Mouse (Mus musculus): ENCODE results near the gene Ppfibp2. TPM values are rescaled to one million over a fixed set of nuclear protein-coding genes. Genes with fewer than 3 reads are reported as not detected.

Ppfibp2 gene
- polyA plus RNA-seq, 1 experiment = 0.60 TPM

DNA sequence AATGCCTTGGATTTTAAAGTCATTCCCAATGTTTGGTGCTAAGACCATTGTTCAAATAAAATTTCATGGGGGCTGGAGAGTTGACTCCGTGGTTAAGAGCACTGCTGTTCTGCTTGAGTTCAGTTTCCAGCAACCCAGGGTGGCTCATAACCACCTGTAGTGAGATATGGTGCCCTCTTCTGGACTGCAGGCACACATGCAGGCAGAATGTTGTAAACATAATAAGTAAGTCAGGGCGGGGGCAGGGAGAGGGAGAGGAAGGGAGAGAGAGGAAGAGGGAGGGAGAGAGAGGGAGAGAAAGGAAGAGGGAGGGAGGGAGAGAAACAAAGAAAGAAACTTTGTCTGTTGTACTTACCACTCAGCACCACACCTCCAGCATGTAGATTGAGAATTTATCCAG lies 21.2 kb upstream of the Ppfibp2 start:
- no peaks in the 10 kb centered on the region for H3K27me3 ChIP-seq (ENCODE audit: control insufficient read depth, insufficient read depth, insufficient read length)
- TF ChIP-seq E2F4 (IDR thresholded peaks at IDR 0.05; ENCODE audit: insufficient read depth) (no peak), USF1 (IDR thresholded peaks at IDR 0.05; ENCODE audit: low read depth) (no peak), TCF3 (IDR thresholded peaks at IDR 0.05; ENCODE audit: insufficient read length, low read depth) (no peak), MYOG (IDR thresholded peaks at IDR 0.05; ENCODE audit: control insufficient read depth in 1 of 3, insufficient read depth in 1 of 3, insufficient read length in 2 of 3, low read depth in 2 of 3) (no peak), MYOD1 (IDR thresholded peaks at IDR 0.05; ENCODE audit: control insufficient read depth in 1 of 3, insufficient read length in 2 of 3, low read depth in 2 of 3) (no peak), SRF (IDR thresholded peaks at IDR 0.05; ENCODE audit: control insufficient read depth, insufficient read length, low read depth) (no peak), MAX (IDR thresholded peaks at IDR 0.05; ENCODE audit: low read depth) (no peak), REST (IDR thresholded peaks at IDR 0.05; ENCODE audit: insufficient read depth, insufficient read length) (no peak), CEBPB (IDR thresholded peaks at IDR 0.05; ENCODE audit: insufficient read depth, poor library complexity, severe bottlenecking) (no peak), POLR2AphosphoS2 (IDR thresholded peaks at IDR 0.05; ENCODE audit: insufficient read length, low read depth) (no peak), POLR2A (IDR thresholded peaks at IDR 0.05; ENCODE audit: insufficient read length, low read depth) (no peak), TCF12 (IDR thresholded peaks at IDR 0.05; ENCODE audit: insufficient read depth, poor library complexity, severe bottlenecking) (no peak)
- H3K4me2 ChIP-seq (ENCODE audit: low read depth) = no peak overlapping the region
- no peak overlapping the region for H3K4me3 ChIP-seq
- no peaks in the 10 kb centered on the region for H3K79me2 ChIP-seq (ENCODE audit: control insufficient read depth, insufficient read depth)
- H3ac ChIP-seq (ENCODE audit: control insufficient read depth, insufficient read length) = no peak overlapping the region
- no peaks in the 10 kb centered on the region for H3K36me3 ChIP-seq (ENCODE audit: control insufficient read depth, insufficient read depth)

DNA sequence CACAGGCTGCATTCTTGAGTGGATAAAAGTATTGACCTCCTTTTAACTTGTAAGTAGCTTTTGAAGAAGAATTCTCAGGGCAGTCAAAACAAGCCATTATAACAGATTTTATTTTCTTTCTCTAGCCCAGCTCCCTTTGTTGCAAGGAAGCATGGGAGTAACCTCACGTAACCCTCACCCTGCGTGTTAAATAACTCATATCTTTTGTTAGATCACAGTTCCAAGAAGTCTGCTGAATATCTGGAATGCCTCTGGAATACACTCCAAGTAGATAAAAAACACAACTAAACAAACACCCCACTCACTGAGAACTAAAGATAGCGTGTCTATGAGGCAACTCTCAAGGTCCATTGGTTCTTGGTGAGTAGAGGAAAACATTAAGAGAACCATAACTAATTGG lies 20.7 kb upstream of the Ppfibp2 start:
- Histone ChIP-seq H3ac (ENCODE audit: control insufficient read depth, insufficient read length) (no peak overlapping the region), H3K4me3 (no peak overlapping the region), H3K4me2 (ENCODE audit: low read depth) (no peak overlapping the region), H3K79me2 (ENCODE audit: control insufficient read depth, insufficient read depth) (no peaks in the 10 kb centered on the region), H3K36me3 (ENCODE audit: control insufficient read depth, insufficient read depth) (no peaks in the 10 kb centered on the region), H3K27me3 (ENCODE audit: control insufficient read depth, insufficient read depth, insufficient read length) (no peaks in the 10 kb centered on the region)
- TF ChIP-seq CEBPB (IDR thresholded peaks at IDR 0.05; ENCODE audit: insufficient read depth, poor library complexity, severe bottlenecking) = no peak
- TF ChIP-seq E2F4 (IDR thresholded peaks at IDR 0.05; ENCODE audit: insufficient read depth) = no peak
- TF ChIP-seq POLR2A (IDR thresholded peaks at IDR 0.05; ENCODE audit: insufficient read length, low read depth) = no peak
- no peak for TF ChIP-seq MYOG (IDR thresholded peaks at IDR 0.05; ENCODE audit: control insufficient read depth in 1 of 3, insufficient read depth in 1 of 3, insufficient read length in 2 of 3, low read depth in 2 of 3)
- no peak for TF ChIP-seq TCF3 (IDR thresholded peaks at IDR 0.05; ENCODE audit: insufficient read length, low read depth)
- TF ChIP-seq MYOD1 (IDR thresholded peaks at IDR 0.05; ENCODE audit: control insufficient read depth in 1 of 3, insufficient read length in 2 of 3, low read depth in 2 of 3) = no peak
- TF ChIP-seq TCF12 (IDR thresholded peaks at IDR 0.05; ENCODE audit: insufficient read depth, poor library complexity, severe bottlenecking) = no peak
- TF ChIP-seq MAX (IDR thresholded peaks at IDR 0.05; ENCODE audit: low read depth) = no peak
- no peak for TF ChIP-seq POLR2AphosphoS2 (IDR thresholded peaks at IDR 0.05; ENCODE audit: insufficient read length, low read depth)
- no peak for TF ChIP-seq USF1 (IDR thresholded peaks at IDR 0.05; ENCODE audit: low read depth)
- no peak for TF ChIP-seq SRF (IDR thresholded peaks at IDR 0.05; ENCODE audit: control insufficient read depth, insufficient read length, low read depth)
- TF ChIP-seq REST (IDR thresholded peaks at IDR 0.05; ENCODE audit: insufficient read depth, insufficient read length) = no peak

DNA sequence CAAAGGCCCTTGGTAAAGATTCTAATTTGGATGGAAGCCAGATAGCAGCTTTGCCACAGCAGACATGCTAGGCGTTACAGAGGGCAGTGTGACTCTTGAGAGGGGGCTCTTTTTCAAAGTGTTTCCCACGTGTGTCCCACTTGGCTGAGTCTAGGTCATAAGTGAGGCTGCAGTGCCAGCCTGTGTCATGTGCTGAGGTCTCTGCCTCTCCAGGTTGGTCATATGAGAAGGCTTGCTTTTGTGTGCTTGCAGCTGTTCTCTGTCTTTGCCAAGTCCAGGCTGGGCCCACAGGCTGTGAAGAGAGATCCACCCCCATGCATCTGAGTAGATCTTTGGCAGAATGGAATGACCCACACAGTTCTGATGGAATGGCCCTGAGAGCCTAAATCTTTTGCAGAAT lies 2.4 kb upstream of the Ppfibp2 start:
- H3K4me3 ChIP-seq = no peak overlapping the region
- H3K27me3 ChIP-seq (ENCODE audit: control insufficient read depth, insufficient read depth, insufficient read length) = no peaks in the 10 kb centered on the region
- H3K79me2 ChIP-seq (ENCODE audit: control insufficient read depth, insufficient read depth) = no peaks in the 10 kb centered on the region
- no peaks in the 10 kb centered on the region for H3K36me3 ChIP-seq (ENCODE audit: control insufficient read depth, insufficient read depth)
- no peak for TF ChIP-seq CEBPB (IDR thresholded peaks at IDR 0.05; ENCODE audit: insufficient read depth, poor library complexity, severe bottlenecking)
- TF ChIP-seq TCF3 (IDR thresholded peaks at IDR 0.05; ENCODE audit: insufficient read length, low read depth) = no peak
- TF ChIP-seq POLR2A (IDR thresholded peaks at IDR 0.05; ENCODE audit: insufficient read length, low read depth) = no peak
- no peak for TF ChIP-seq USF1 (IDR thresholded peaks at IDR 0.05; ENCODE audit: low read depth)
- TF ChIP-seq TCF12 (IDR thresholded peaks at IDR 0.05; ENCODE audit: insufficient read depth, poor library complexity, severe bottlenecking) = no peak
- TF ChIP-seq REST (IDR thresholded peaks at IDR 0.05; ENCODE audit: insufficient read depth, insufficient read length) = no peak
- no peak for TF ChIP-seq SRF (IDR thresholded peaks at IDR 0.05; ENCODE audit: control insufficient read depth, insufficient read length, low read depth)
- TF ChIP-seq MYOD1 (IDR thresholded peaks at IDR 0.05; ENCODE audit: control insufficient read depth in 1 of 3, insufficient read length in 2 of 3, low read depth in 2 of 3) = no peak
- TF ChIP-seq E2F4 (IDR thresholded peaks at IDR 0.05; ENCODE audit: insufficient read depth) = no peak
- TF ChIP-seq MYOG (IDR thresholded peaks at IDR 0.05; ENCODE audit: control insufficient read depth in 1 of 3, insufficient read depth in 1 of 3, insufficient read length in 2 of 3, low read depth in 2 of 3) = no peak
- no peak for TF ChIP-seq POLR2AphosphoS2 (IDR thresholded peaks at IDR 0.05; ENCODE audit: insufficient read length, low read depth)
- no peak overlapping the region for H3ac ChIP-seq (ENCODE audit: control insufficient read depth, insufficient read length)
- H3K4me2 ChIP-seq (ENCODE audit: low read depth) = no peak overlapping the region

DNA sequence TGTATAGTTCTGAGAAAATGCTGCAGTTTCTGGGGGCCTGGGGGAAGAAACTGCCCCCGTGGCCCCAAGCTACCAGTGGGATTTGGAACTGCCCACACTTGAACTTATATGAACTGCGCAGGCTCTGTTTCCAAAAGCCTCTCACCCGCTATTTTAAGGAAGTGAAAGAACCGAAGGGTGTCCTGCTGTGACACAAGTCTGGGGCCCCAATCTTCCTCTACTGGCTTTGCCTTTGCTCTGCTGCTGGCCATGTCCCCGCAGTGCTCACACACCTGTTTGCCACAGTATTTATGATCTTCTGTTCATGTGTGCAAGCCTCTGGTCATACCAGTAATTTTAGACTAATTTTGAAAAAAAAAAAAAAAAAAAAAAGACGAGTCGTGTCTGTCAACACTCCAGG lies 1.1 kb upstream of the Ppfibp2 start:
- no peak overlapping the region for H3K4me2 ChIP-seq (ENCODE audit: low read depth)
- no peak overlapping the region for H3ac ChIP-seq (ENCODE audit: control insufficient read depth, insufficient read length)
- TF ChIP-seq MYOG (IDR thresholded peaks at IDR 0.05; ENCODE audit: control insufficient read depth in 1 of 3, insufficient read depth in 1 of 3, insufficient read length in 2 of 3, low read depth in 2 of 3) = no peak
- no peak for TF ChIP-seq TCF3 (IDR thresholded peaks at IDR 0.05; ENCODE audit: insufficient read length, low read depth)
- no peak for TF ChIP-seq TCF12 (IDR thresholded peaks at IDR 0.05; ENCODE audit: insufficient read depth, poor library complexity, severe bottlenecking)
- no peak for TF ChIP-seq E2F4 (IDR thresholded peaks at IDR 0.05; ENCODE audit: insufficient read depth)
- TF ChIP-seq POLR2A (IDR thresholded peaks at IDR 0.05; ENCODE audit: insufficient read length, low read depth) = no peak
- no peak for TF ChIP-seq MAX (IDR thresholded peaks at IDR 0.05; ENCODE audit: low read depth)
- TF ChIP-seq POLR2AphosphoS2 (IDR thresholded peaks at IDR 0.05; ENCODE audit: insufficient read length, low read depth) = no peak
- TF ChIP-seq USF1 (IDR thresholded peaks at IDR 0.05; ENCODE audit: low read depth) = no peak
- no peak for TF ChIP-seq CEBPB (IDR thresholded peaks at IDR 0.05; ENCODE audit: insufficient read depth, poor library complexity, severe bottlenecking)
- no peak for TF ChIP-seq MYOD1 (IDR thresholded peaks at IDR 0.05; ENCODE audit: control insufficient read depth in 1 of 3, insufficient read length in 2 of 3, low read depth in 2 of 3)
- TF ChIP-seq REST (IDR thresholded peaks at IDR 0.05; ENCODE audit: insufficient read depth, insufficient read length) = no peak
- no peak for TF ChIP-seq SRF (IDR thresholded peaks at IDR 0.05; ENCODE audit: control insufficient read depth, insufficient read length, low read depth)
- H3K79me2 ChIP-seq (ENCODE audit: control insufficient read depth, insufficient read depth) = no peaks in the 10 kb centered on the region
- no peak overlapping the region for H3K4me3 ChIP-seq
- no peaks in the 10 kb centered on the region for H3K36me3 ChIP-seq (ENCODE audit: control insufficient read depth, insufficient read depth)
- no peaks in the 10 kb centered on the region for H3K27me3 ChIP-seq (ENCODE audit: control insufficient read depth, insufficient read depth, insufficient read length)
